Mouse (Mus musculus) lung, adult 2 months (tissue): ENCODE results near the gene Aldoc. TPM values are rescaled to one million over a fixed set of nuclear protein-coding genes. Genes with fewer than 3 reads are reported as not detected.
"Not testable (repeated sequence)": the region's sequence is repeated elsewhere in the genome, so short reads cannot be mapped to it uniquely, and the experiment has no call there.

ENCODE experiments used
- DNase-seq: peaks from one replicate; pipeline ENCODE4 v3.0.0; 2022
- H3K4me1 ChIP-seq: fragments of 200-500 bp; 2 replicates; pipeline ENCODE4 v1.6.1; 2011; ENCODE audit warnings: low read length; ENCODE audit not compliant: control insufficient read depth, insufficient read depth
- H3K4me3 ChIP-seq: fragments of 200-500 bp; replicated peaks from 2 replicates; pipeline ENCODE3; 2011; ENCODE audit warnings: low read depth, mild to moderate bottlenecking, control low read depth, low read length; ENCODE audit errors: extremely low read depth
- CTCF ChIP-seq: fragments of 200-500 bp; IDR thresholded peaks from 2 replicates; pipeline ENCODE4 v1.5.1; 2011; ENCODE audit warnings: mild to moderate bottlenecking, low read length, control low read depth; ENCODE audit not compliant: insufficient read depth
- POLR2A ChIP-seq: fragments of 200-500 bp; IDR thresholded peaks from 2 replicates; pipeline ENCODE4 v1.6.1; 2011; ENCODE audit warnings: low read depth, mild to moderate bottlenecking, control low read depth, low read length, borderline replicate concordance; ENCODE audit errors: extremely low read depth
- WGBS: fragments of 180-500 bp; shearing (Covaris S2); methylation state at CpG from one replicate; pipeline ENCODE4 v1.1.7; 2018; 5-methylcytosine and 5-hydroxymethylcytosine counted together
- polyA plus RNA-seq: library from polyadenylated mRNA; depleted of rRNA; stranded (reverse); fragments of >200 nt; gene quantifications from 2 replicates; pipeline ENCODE4 v1.2.3, GENCODE M21; 2012; rRNA removed

The Aldoc gene
- 8.4 and 10.4 TPM in 2 replicates for polyA plus RNA-seq

- TF ChIP-seq POLR2A (peak; percentile 59; the same call in 1 of the 2 replicates), CTCF (no peak)
- H3K4me3 ChIP-seq: peak within 1 kb of the TSS; percentile 49
- H3K4me1 ChIP-seq: peaks cover 8% of the 10 kb centered on the region
- DNase-seq: peak; percentile 76
- WGBS: 9% methylated on average over 15 of the region's 15 CpGs
These were observed at the start of gene Aldoc for GRCm38 (mm10) chr11:78322860-78323259. Aldoc (plus strand) TSS chr11:78322968.

GRCm38 (mm10) chr11:78275596-78275995 lies 47.2 kb upstream of the Aldoc start:
- no peak for TF ChIP-seq CTCF
- TF ChIP-seq POLR2A: no peak
- DNase-seq: no peak
- 92% methylated on average over 1 of the region's 1 CpGs for WGBS
- H3K4me1 ChIP-seq: no peaks in the 10 kb centered on the region
- H3K4me3 ChIP-seq: no peak overlapping the region

- DNase-seq, H3K4me1 ChIP-seq, H3K4me3 ChIP-seq: not testable (repeated sequence)
- 95% methylated on average over 4 of the region's 4 CpGs for WGBS
These were observed 46.6 kb upstream of the Aldoc start for GRCm38 (mm10) chr11:78276169-78276568.

- WGBS: 75% methylated on average over 7 of the region's 7 CpGs
- H3K4me1 ChIP-seq: no peaks in the 10 kb centered on the region
- no peak for TF ChIP-seq POLR2A
- TF ChIP-seq CTCF: no peak
- no peak overlapping the region for H3K4me3 ChIP-seq
- DNase-seq: no peak
These were observed 43.9 kb upstream of the Aldoc start for GRCm38 (mm10) chr11:78278853-78279252.

- Histone ChIP-seq H3K4me1 (no peaks in the 10 kb centered on the region), H3K4me3 (no peak overlapping the region)
- TF ChIP-seq POLR2A: no peak
- TF ChIP-seq CTCF: no peak
- WGBS: 88% methylated on average over 4 of the region's 4 CpGs
- DNase-seq: no peak
These were observed 43.2 kb upstream of the Aldoc start for GRCm38 (mm10) chr11:78279586-78279985.

GRCm38 (mm10) chr11:78289146-78289763 lies 33.5 kb upstream of the Aldoc start:
- 83% methylated on average over 7 of the region's 7 CpGs for WGBS
- DNase-seq: no peak
- TF ChIP-seq CTCF (no peak), POLR2A (no peak)

GRCm38 (mm10) chr11:78290654-78291053 lies 32.1 kb upstream of the Aldoc start, which contains the start of gene BC030499:
BC030499 (plus strand) TSS chr11:78290841.
- 92% methylated on average over 4 of the region's 4 CpGs for WGBS
- Histone ChIP-seq H3K4me3 (no peak within 1 kb of the TSS), H3K4me1 (no peaks in the 10 kb centered on the region)
- DNase-seq: no peak
- TF ChIP-seq POLR2A (no peak), CTCF (no peak)

More at GRCm38 (mm10) chr11:78289146-78289763, 33.5 kb upstream of the Aldoc start:
- no peaks in the 10 kb centered on the region for H3K4me1 ChIP-seq
- no peak overlapping the region for H3K4me3 ChIP-seq

GRCm38 (mm10) chr11:78294585-78294984 lies 28.2 kb upstream of the Aldoc start:
- no peak for DNase-seq
- Histone ChIP-seq H3K4me1 (no peaks in the 10 kb centered on the region), H3K4me3 (no peak overlapping the region)
- 93% methylated on average over 6 of the region's 6 CpGs for WGBS
- TF ChIP-seq POLR2A (no peak), CTCF (no peak)

GRCm38 (mm10) chr11:78300917-78301316 lies 21.9 kb upstream of the Aldoc start:
- no peak for DNase-seq
- no peak for TF ChIP-seq POLR2A
- no peak for TF ChIP-seq CTCF
- Histone ChIP-seq H3K4me3 (peak overlapping the region; percentile 33), H3K4me1 (no peaks in the 10 kb centered on the region)
- whole genome bisulfite sequencing: 58% methylated on average over 7 of the region's 7 CpGs

GRCm38 (mm10) chr11:78301357-78302084 lies 21.2 kb upstream of the Aldoc start, which contains the start of gene Spag5:
Spag5 (plus strand) TSS chr11:78301529.
- peak; percentile 87 for DNase-seq
- H3K4me3 ChIP-seq: peak within 1 kb of the TSS; percentile 58
- WGBS: 1% methylated on average over 49 of the region's 49 CpGs
- H3K4me1 ChIP-seq: no peaks in the 10 kb centered on the region
- TF ChIP-seq CTCF (no peak), POLR2A (no peak)
